8 mouse cellular contexts compared by ENCODE assay signal in the genomic region with DNA sequence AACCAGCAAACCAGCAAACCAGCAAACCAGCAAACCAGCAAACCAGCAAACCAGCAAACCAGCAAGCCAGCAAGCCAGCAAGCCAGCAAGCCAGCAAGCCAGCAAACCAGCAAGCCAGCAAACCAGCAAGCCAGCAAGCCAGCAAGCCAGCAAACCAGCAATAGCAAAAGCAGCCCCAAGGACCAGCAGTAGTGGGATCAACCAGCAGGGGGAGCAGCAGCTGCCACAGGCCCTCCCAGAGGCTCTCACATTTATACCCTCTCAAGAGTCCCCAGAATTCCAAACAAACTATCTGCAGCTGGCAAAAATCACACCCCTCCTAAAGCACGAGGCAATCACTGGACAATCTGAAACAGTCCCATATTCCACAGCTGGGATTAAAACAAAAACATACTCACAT.
DNase-seq lines count a peak whose midpoint lies in the region; ATAC-seq and TF ChIP-seq lines count a peak whose summit lies in the region.

No protein-coding gene starts in this region.

- ATAC-seq in kidney, embryonic 16.5 days (ENCODE audit: low FRiP score, low TSS enrichment), result no peak; the same call in 1 of the 2 replicates

- H3K9ac ChIP-seq in kidney, embryonic 16.5 days (replicated peaks; ENCODE audit: low read length), result no peak overlapping the region

- WGBS in kidney, embryonic 16.5 days, result 11% methylated on average over 1 of the region's 1 CpGs

- no peak overlapping the region for H3K4me2 ChIP-seq in kidney, embryonic 16.5 days (replicated peaks; ENCODE audit: low read depth, low read length)

- no peaks in the 10 kb centered on the region for H3K27me3 ChIP-seq in kidney, embryonic 16.5 days (ENCODE audit: insufficient read depth, low read length)

- intact Hi-C loops in heart, postnatal 14 days (cut with DNase I), result loop anchor here (2.0 kb wide), 1 partner anchor 338 kb away; no protein-coding TSS in a partner anchor
- intact Hi-C loops in left cerebral cortex, postnatal 25 days (cut with DNase I), result no loop called here

- no peaks in the 10 kb centered on the region for H3K9me3 ChIP-seq in kidney, embryonic 16.5 days (ENCODE audit: low read length)

- 0 out of 2 replicates have a peak, but pooled peaks cover 2% of the 10 kb centered on the region for H3K4me1 ChIP-seq in kidney, embryonic 16.5 days (ENCODE audit: insufficient read depth, low read length)
- H3K4me1 ChIP-seq in cortical plate, adult 2 months (ENCODE audit: control insufficient read depth, insufficient read depth, low read length), result no peaks in the 10 kb centered on the region

- peak; percentile 46; the same call in 1 of the 2 replicates for TF ChIP-seq CTCF in cortical plate, adult 2 months (IDR thresholded peaks at IDR 0.05; ENCODE audit: extremely low read depth, insufficient read depth, low read length)

- no peak for TF ChIP-seq POLR2A in cortical plate, adult 2 months (IDR thresholded peaks at IDR 0.05; ENCODE audit: extremely low read depth, insufficient read depth, low read length)

- no peaks in the 10 kb centered on the region for H3K36me3 ChIP-seq in kidney, embryonic 16.5 days (ENCODE audit: insufficient read depth, low read length)

- no peak overlapping the region for H3K4me3 ChIP-seq in kidney, embryonic 16.5 days (ENCODE audit: low read length)
- no peak overlapping the region for H3K4me3 ChIP-seq in cortical plate, adult 2 months (ENCODE audit: insufficient read depth, low read length)

- DNase-seq in kidney, adult 18-20 months, result peak; percentile 65
- DNase-seq in ZHBTc4 (ENCODE audit: low read depth, low spot score), result peak; percentile 80
- DNase-seq in heart, postnatal 14 days, result peak; percentile 55 to 66
- peak; percentile 65 to 69 for DNase-seq in left cerebral cortex, postnatal 25 days (ENCODE audit: low spot score in 2 of 2)
- DNase-seq in retina, postnatal 7 days (ENCODE audit: low read depth, low spot score), result peak; percentile 4
- DNase-seq in yolk sac, embryonic 10.5 days (ENCODE audit: low spot score), result peak; percentile 33

- H3K27ac ChIP-seq in kidney, embryonic 16.5 days (ENCODE audit: low read length), result no peak overlapping the region
- H3K27ac ChIP-seq in cortical plate, adult 2 months (ENCODE audit: insufficient read depth, low read length), result no peak overlapping the region

Comparison
In these comparisons a context has a peak if more than half of its experiments do, and no peak if none do; other contexts are left out.
1. DNase-seq: peak in every context shown above with its lines; median percentile 80 in ZHBTc4; 67 in left cerebral cortex, postnatal 25 days; 65 in kidney, adult 18-20 months; 60 in heart, postnatal 14 days; 33 in yolk sac, embryonic 10.5 days; 4 in retina, postnatal 7 days.